Mouse (Mus musculus): ENCODE results near the gene Cyp4f16. TPM values are rescaled to one million over a fixed set of nuclear protein-coding genes. Genes with fewer than 3 reads are reported as not detected.
A peak's percentile ranks its signal among the peaks of the same experiment; 100 is the strongest.
"Not testable (repeated sequence)": the region's sequence is repeated elsewhere in the genome, so short reads cannot be mapped to it uniquely, and the experiment has no call there.

Cyp4f16 gene
- polyA plus RNA-seq, 1 experiment: 53.6 TPM

DNA sequence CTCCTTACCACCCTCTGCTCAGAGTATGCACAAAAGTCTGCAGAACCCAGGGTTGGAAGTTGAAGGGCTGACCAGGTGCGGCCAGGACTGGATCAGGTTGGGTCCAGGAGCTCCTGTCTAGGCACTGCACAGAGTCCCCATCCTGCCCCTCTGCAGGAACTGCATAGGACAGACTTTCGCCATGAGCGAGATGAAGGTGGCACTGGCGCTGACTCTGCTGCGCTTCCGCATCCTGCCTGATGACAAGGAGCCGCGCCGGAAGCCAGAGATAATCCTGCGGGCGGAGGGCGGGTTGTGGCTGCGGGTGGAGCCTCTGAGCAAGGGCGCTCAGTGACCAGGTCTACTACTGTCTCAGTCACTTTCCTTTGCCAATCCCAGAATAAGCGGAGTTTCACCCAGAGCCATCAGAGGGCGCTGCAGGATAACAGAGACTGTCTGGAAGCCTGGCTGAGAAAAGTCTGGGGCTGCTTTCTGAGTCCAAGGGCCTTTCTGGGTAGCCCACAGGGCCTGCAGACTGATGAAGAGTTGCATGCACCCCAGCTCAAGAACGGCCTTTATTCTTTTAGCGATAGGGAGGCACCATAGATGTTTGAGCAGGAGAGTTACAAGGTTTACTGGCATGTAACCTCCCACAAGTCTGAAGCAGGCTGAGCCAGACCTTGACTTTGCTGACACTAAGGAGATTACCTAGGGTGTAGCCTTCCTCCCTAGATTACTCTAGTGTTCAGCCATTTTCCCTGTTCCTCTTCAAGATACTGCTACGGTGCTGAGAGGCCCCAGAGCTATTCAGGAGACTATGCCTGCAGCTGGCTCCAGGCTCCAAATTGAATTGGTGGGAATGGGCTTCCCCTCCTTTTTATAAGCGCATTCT lies 14.8 kb downstream of the Cyp4f16 start:
- H3K4me3 ChIP-seq (ENCODE audit: insufficient read depth, low read length): no peak overlapping the region
- peak; percentile 82 for TF ChIP-seq CTCF (IDR thresholded peaks at IDR 0.05; ENCODE audit: low read depth, low read length)
- no peak for TF ChIP-seq POLR2A (IDR thresholded peaks at IDR 0.05; ENCODE audit: borderline replicate concordance, low read depth, low read length)
- no peaks in the 10 kb centered on the region; the same call in 1 of the 2 replicates for H3K4me1 ChIP-seq (ENCODE audit: control insufficient read depth, insufficient read depth, low read length)
- H3K27ac ChIP-seq (ENCODE audit: insufficient read depth, low read depth, low read length): no peak overlapping the region

DNA sequence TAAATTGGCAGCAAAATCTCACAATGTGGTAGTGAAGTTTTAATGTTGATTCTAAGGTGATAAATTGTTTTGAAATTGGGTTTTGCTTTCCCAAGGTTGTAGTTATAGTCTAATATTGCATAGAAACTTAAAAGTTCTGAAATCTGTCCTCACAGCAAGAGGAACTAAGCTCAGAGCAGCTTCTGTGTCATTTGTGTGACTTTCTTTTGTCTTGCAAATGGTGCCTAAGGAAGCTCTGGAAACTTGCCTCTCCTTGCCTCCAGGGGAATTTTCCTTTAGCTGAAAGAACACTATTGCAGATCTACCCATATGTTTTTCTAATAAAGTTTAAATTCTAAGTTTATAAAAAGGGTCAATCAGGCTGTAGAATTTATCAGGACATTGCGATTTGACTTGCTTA lies 16.7 kb downstream of the Cyp4f16 start:
- not testable (repeated sequence) for H3K4me3 ChIP-seq (ENCODE audit: insufficient read depth, low read length); H3K4me1 ChIP-seq (ENCODE audit: control insufficient read depth, insufficient read depth, low read length); H3K27ac ChIP-seq (ENCODE audit: insufficient read depth, low read depth, low read length)

DNA sequence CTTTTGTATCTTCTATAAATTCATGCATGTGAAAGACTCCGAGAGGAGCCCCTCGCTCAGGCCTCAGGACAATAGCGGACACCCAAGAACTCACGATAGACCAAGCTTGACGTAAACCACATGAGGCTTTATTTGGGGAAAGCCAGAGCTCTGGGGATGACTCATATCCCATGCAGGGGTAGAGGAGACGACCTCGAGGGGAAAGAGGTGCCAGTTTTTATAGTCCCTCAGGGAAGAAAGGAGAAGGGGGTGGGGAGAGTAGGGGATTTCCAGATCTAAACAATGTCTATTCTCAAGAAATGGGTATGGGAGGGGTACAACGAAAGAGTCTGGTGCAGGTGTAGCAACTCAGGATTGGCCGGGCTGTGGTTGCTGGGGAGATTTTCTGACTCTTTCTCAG lies 18.0 kb downstream of the Cyp4f16 start:
- H3K27ac ChIP-seq (ENCODE audit: insufficient read depth, low read depth, low read length); H3K4me1 ChIP-seq (ENCODE audit: control insufficient read depth, insufficient read depth, low read length); H3K4me3 ChIP-seq (ENCODE audit: insufficient read depth, low read length): not testable (repeated sequence)

DNA sequence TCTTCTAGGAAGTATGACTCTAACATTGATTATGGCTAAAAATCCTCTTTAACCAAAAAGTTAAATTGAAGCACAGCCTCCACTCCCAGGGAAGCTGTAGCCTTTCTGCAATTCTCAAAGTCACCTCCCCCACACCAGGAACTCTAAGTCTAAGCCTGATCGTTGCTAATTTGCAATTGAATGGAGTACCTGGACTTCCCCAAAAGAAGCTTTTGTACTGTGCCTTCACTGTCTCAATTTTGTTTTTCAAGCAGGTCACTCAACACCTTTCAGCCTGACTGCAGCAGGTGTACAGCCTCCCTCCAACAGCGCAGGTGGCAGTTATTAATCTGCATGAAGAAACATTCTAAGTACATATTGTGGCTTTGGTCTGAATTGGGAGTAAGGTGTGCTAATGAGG lies 26.9 kb downstream of the Cyp4f16 start:
- not testable (repeated sequence) for H3K4me1 ChIP-seq (ENCODE audit: control insufficient read depth, insufficient read depth, low read length); H3K4me3 ChIP-seq (ENCODE audit: insufficient read depth, low read length); H3K27ac ChIP-seq (ENCODE audit: insufficient read depth, low read depth, low read length)

DNA sequence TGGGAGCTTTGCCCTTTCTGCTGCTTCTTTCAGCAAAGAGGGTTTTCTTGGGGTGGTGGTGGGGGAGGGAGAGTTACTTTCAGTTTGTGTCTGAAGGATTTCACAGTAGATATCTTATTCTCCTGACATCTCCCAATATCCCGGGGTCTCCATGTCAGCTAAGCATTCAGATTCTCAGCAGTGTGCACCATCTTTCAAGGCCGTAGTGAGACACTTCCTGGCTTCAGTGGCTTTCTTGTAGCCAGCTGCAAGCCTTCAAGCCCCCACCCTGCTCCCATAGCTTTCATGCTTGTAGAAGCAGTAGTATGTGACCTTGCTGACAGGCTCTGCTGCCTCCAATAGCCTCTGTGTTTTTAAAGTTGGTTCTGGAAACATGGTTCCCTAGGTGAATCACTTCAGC lies 36.9 kb downstream of the Cyp4f16 start:
- not testable (repeated sequence) for H3K27ac ChIP-seq (ENCODE audit: insufficient read depth, low read depth, low read length); H3K4me3 ChIP-seq (ENCODE audit: insufficient read depth, low read length); H3K4me1 ChIP-seq (ENCODE audit: control insufficient read depth, insufficient read depth, low read length)

DNA sequence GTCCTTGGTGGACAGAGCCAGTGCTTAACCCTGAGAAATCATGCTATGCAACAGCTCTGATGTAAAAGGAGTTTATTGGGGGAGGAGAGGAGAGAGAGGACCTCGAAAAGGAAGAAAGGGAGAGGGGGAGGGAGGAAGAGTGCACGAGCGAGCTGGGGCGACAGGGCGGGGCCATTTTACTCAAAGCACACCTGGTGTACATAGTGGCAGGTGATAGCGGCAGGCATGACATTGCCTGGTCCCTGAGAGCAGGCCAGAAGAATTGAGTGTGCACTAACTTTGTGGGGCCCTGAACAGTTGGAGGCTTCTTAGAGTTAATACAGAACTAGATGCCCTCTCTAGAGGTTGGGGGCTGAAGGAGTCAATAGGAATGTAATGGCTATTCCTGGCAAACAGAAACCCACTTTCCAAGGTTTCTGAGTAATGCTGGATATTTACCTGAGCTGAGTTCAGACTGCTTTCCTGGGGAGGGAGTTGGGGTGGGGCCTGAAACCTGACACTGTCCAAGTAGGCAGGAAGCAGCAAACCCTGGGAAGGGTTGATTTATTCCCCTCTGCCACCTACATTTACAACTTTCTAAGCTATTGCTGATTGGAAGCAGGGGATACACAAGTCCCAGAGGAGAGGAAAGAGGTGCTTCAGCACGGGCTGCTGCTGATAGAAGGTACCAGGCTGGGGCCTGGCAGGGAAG lies 41.3 kb downstream of the Cyp4f16 start:
- Histone ChIP-seq H3K4me3 (ENCODE audit: insufficient read depth, low read length) (no peak overlapping the region), H3K4me1 (ENCODE audit: control insufficient read depth, insufficient read depth, low read length) (peaks cover 7% of the 10 kb centered on the region), H3K27ac (ENCODE audit: insufficient read depth, low read depth, low read length) (no peak overlapping the region)
- TF ChIP-seq CTCF (IDR thresholded peaks at IDR 0.05; ENCODE audit: low read depth, low read length) (no peak), POLR2A (IDR thresholded peaks at IDR 0.05; ENCODE audit: borderline replicate concordance, low read depth, low read length) (no peak)

DNA sequence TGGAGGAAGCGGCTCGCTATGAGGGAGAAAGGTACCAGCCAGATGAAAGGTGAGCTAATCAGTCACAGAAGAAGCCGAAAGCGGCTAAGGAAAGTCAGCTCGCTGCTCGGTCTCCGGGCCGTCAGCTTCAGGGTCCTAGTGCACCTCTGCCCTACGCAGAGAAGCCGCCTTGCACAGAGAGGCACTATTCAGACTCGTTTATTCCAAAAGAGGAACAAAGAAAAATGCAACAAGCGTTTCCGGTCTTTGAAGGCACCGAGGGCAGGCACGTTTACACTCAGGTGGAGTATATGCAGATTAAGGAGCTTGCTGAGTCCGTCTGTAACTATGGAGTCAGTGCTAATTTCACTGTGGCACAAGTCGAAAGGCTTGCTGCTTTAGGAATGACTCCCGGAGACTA lies 60.1 kb downstream of the Cyp4f16 start:
- no peak overlapping the region for H3K27ac ChIP-seq (ENCODE audit: insufficient read depth, low read depth, low read length)
- H3K4me3 ChIP-seq (ENCODE audit: insufficient read depth, low read length): no peak overlapping the region
- H3K4me1 ChIP-seq (ENCODE audit: control insufficient read depth, insufficient read depth, low read length): no peaks in the 10 kb centered on the region
- TF ChIP-seq CTCF (IDR thresholded peaks at IDR 0.05; ENCODE audit: low read depth, low read length) (no peak), POLR2A (IDR thresholded peaks at IDR 0.05; ENCODE audit: borderline replicate concordance, low read depth, low read length) (no peak)

Other genes with a start within 250 kb of the Cyp4f16 start
- gene Akap8, start 215.3 kb upstream of the Cyp4f16 start, polyA plus RNA-seq (2012; ENCODE audit: insufficient read depth, insufficient read length, missing spikeins): 77.4 and 90.0 TPM in 2 replicates
- 87.0 and 116 TPM in 2 replicates for gene Akap8l, start 186.0 kb upstream of the Cyp4f16 start, polyA plus RNA-seq (2012; ENCODE audit: insufficient read depth, insufficient read length, missing spikeins)
- 19.3 and 24.2 TPM in 2 replicates for gene Wiz, start 147.1 kb upstream of the Cyp4f16 start, polyA plus RNA-seq (2012; ENCODE audit: insufficient read depth, insufficient read length, missing spikeins)
- 26.6 and 31.3 TPM in 2 replicates for gene Rasal3, start 133.0 kb upstream of the Cyp4f16 start, polyA plus RNA-seq (2012; ENCODE audit: insufficient read depth, insufficient read length, missing spikeins)
- not detected in 2 replicates for gene Pglyrp2, start 112.4 kb upstream of the Cyp4f16 start, polyA plus RNA-seq (2012; ENCODE audit: insufficient read depth, insufficient read length, missing spikeins)
- not detected in 2 replicates for gene Cyp4f39, start 83.8 kb upstream of the Cyp4f16 start, polyA plus RNA-seq (2012; ENCODE audit: insufficient read depth, insufficient read length, missing spikeins)
- 2.2 and 3.5 TPM in 2 replicates for gene Cyp4f17, start 30.5 kb upstream of the Cyp4f16 start, polyA plus RNA-seq (2012; ENCODE audit: insufficient read depth, insufficient read length, missing spikeins)
- gene Cyp4f37, start 84.8 kb downstream of the Cyp4f16 start, polyA plus RNA-seq (2012; ENCODE audit: insufficient read depth, insufficient read length, missing spikeins): 0.48 TPM in 1 of 2 replicates, not detected in the other
- gene Cyp4f40, start 122.3 kb downstream of the Cyp4f16 start, polyA plus RNA-seq (2012; ENCODE audit: insufficient read depth, insufficient read length, missing spikeins): not detected in 2 replicates
- not detected in 2 replicates for gene Cyp4f15, start 149.1 kb downstream of the Cyp4f16 start, polyA plus RNA-seq (2012; ENCODE audit: insufficient read depth, insufficient read length, missing spikeins)